Mouse (Mus musculus): ENCODE measurements around the gene Rapgef2.

GRCm38 (mm10) chr3:79238456-79239065, 47.8 kb downstream of the Rapgef2 start:
- TF ChIP-seq TAL1 (IDR thresholded peaks at IDR 0.05; ENCODE audit: low read length) = no peak
- no peak for TF ChIP-seq GATA1 (IDR thresholded peaks at IDR 0.05; ENCODE audit: low read length)
